Mouse (Mus musculus) small intestine, adult 10 weeks (tissue): Measurements from ENCODE around the gene Gm10570. TPM values are rescaled to one million over a fixed set of nuclear protein-coding genes. Genes with fewer than 3 reads are reported as not detected.

Experiments used
- polyA plus RNA-seq: library from polyadenylated mRNA; stranded (reverse); fragments of 350-450 nt; fragmentation: Illumina TruSeq; extraction: RNeasy Lipid Tissue Mini Kit (QIAGEN cat#74804); gene quantifications from one replicate; pipeline ENCODE4 v1.2.3, GENCODE M21; 2014; ENCODE audit warnings: low replicate concordance

Gm10570 gene
- polyA plus RNA-seq, result not detected

GRCm38 (mm10) chr4:130308231-130309081 is at the start of gene Gm10570, which contains the start of gene Fabp3:
Gm10570 (minus strand) TSS chr4:130308674.
Fabp3 (plus strand) TSS chr4:130308595.

GRCm38 (mm10) chr4:130279105-130279504 is 29.4 kb downstream of the Gm10570 start, which contains the start of gene Serinc2:
Serinc2 (minus strand) TSS chr4:130279205.

Other genes with a start within 250 kb of the Gm10570 start
- 5.3 TPM for gene Pef1, start 206.1 kb downstream of the Gm10570 start, polyA plus RNA-seq
- not detected for gene Hcrtr1, start 169.3 kb downstream of the Gm10570 start, polyA plus RNA-seq
- gene Tinagl1, start 133.6 kb downstream of the Gm10570 start, polyA plus RNA-seq, result 3.1 TPM
- gene Gm853, start 86.3 kb downstream of the Gm10570 start, polyA plus RNA-seq, result not detected
- 0.82 TPM for gene Serinc2, start 29.5 kb downstream of the Gm10570 start, polyA plus RNA-seq
- not detected for gene Fabp3, start 79 bp downstream of the Gm10570 start, polyA plus RNA-seq
- gene Zcchc17, start 51.3 kb upstream of the Gm10570 start, polyA plus RNA-seq, result 20.3 TPM
- gene Snrnp40, start 51.5 kb upstream of the Gm10570 start, polyA plus RNA-seq, result 9.6 TPM